Mouse (Mus musculus): ENCODE data around the gene Rabgap1l.
"Not testable (repeated sequence)": the region's sequence is repeated elsewhere in the genome, so short reads cannot be mapped to it uniquely, and the experiment has no call there.

Gene Rabgap1l

GRCm38 (mm10) chr1:160282166-160282874, 510.7 kb downstream of the Rabgap1l start:
- not testable (repeated sequence) for DNase-seq (ENCODE audit: low spot score)

GRCm38 (mm10) chr1:160281337-160282084, 511.5 kb downstream of the Rabgap1l start:
- no peak for DNase-seq (ENCODE audit: low spot score)

GRCm38 (mm10) chr1:160280603-160281002, 512.4 kb downstream of the Rabgap1l start:
- no peak for DNase-seq (ENCODE audit: low spot score)

DNA sequence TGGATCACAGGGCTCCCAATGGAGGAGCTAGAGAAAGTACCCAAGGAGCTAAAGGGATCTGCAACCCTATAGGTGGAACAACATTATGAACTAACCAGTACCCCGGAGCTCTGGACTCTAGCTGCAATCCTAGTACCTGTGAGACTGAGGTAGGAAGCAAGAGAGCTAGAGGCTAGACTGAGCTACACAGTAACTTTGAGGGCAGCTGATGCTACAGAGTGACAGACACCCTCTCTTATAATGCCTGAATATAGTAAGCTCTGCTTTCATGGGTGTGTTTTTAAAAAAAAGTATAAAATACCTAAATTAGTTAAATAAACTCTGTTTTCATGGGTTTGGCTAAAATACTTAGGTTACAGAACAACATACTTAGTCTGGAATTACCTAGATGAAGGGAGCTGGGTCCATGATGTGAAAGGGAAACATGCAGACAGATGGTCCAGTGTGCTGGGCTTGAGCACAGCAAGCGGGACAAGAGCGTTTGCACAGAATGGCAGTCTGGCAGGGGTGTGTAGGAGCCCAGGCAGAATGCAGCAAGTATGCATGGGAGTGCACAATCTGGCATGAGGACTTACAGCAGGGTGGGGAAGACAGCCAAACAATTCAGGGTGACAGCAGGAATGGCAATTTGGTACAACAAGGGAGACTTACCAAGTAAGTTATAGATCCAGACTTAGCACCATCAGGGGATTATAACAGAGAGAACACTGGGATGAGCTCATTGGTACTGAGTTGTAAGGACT, 514.9 kb downstream of the Rabgap1l start:
- DNase-seq (ENCODE audit: low spot score), result no peak

GRCm38 (mm10) chr1:160275248-160275647, 517.8 kb downstream of the Rabgap1l start:
- DNase-seq (ENCODE audit: low spot score), result no peak

GRCm38 (mm10) chr1:160273133-160273743, 519.8 kb downstream of the Rabgap1l start:
- no peak for DNase-seq (ENCODE audit: low spot score)

- no peak for DNase-seq (ENCODE audit: low spot score)
These were observed 521.6 kb downstream of the Rabgap1l start for GRCm38 (mm10) chr1:160271282-160271967.

DNA sequence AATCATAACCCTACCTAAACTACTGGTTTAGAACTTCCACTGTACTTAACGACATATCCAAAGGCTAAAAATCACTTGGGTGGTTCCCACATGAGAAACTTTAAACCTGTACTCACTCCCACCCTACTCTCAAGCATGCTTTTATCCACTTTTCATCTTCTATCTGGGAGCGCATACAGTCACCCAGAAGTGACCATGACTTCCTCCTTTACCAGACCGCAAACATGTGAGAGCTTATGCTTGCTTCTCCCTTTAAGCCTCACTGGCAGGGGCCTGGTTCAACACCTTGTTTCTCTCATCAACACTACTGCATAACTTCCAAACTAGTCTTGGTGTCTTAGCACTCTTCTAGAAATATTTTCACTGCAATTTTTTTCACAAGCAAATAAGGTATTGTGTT, 524.7 kb downstream of the Rabgap1l start:
- DNase-seq (ENCODE audit: low spot score), result no peak

DNA sequence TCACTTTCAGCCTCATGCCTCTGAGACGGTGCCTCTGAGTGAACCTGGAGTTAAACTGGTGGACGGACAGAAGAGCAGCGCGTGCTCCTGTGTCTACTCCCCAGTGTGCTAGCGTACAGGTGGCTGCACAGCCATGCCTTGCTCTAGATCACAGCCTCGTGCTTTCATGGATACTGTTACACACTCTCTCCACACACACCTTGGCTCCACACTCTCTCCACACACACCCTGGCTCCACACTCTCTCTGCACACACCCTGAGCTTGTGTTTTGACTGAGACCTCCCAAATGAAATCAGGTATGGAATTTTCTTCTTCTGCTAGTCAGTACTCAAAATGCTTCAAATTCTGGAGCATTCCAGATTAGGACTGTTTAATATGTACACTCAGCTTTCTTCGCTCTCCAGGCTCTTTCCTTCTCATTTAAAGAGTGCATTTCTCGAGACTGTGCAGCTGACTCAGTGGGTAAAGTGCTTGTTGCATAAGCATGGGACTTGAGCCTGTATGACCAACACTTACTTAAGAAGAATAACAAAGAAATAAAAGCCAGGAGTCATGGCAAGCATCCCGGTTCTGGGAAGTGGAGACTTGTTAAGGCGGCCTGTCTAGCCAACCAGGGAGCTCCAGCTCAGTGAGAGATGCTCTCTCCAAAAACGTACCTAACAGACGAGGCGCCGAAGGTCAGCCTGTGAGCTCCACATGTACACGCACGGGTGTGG, 529.2 kb downstream of the Rabgap1l start:
- no peak for DNase-seq (ENCODE audit: low spot score)

DNA sequence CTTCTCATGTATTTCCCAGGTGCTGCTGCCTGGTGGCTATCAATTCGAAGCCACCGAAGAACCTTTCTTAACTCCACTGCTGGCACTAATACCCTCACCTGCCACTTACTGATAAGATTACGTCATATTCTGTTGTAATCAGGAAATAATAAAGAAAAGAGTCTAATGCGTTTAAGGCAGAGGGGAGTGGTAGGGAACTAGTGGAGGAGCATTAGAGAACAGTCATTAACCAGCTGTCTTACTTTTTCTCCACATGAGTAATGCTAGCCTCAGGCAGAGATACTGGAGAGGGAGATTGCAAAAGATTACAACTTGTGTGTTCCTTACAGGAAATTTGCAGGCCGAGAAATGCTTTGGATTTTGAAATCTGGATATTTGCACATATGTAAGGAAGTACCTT, 530.0 kb downstream of the Rabgap1l start:
- no peak for DNase-seq (ENCODE audit: low spot score)

DNA sequence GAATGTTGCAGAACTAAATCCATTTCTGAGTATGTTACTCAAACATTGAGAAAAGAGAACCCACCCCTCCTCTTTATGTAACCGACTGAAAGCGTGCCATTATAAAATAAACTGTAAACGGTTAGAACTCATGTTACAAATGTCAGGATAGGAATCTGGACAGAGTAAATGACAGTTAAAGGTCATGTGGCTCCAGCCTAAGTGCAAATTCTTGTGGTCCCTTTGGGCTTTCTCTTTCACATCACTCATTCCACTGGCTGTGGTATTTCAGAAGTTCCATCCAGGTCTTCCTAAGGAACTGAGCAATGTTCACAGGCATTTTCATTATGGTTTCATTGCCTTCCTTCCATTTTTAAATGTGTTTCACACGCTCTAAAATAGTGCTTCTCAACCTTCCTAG, 530.6 kb downstream of the Rabgap1l start:
- no peak for DNase-seq (ENCODE audit: low spot score)

DNA sequence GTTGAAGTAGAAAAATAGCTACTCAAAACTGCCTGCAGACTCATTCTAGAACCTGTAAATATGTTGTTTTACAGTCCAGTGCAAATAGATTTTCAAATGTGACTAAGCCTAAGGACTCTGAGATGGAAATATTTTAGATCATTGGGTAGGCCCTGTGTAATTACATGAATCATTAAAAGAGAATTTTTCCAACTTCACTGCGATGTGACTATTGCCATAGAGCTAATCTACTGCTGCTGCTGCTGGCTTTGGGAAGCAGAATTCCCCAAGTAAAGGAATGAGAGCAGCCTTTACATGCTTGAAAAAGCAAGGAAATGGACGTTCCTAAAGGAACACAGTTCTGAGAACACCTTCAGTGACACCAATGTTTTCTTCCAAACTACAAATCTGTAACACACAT, 531.2 kb downstream of the Rabgap1l start:
- DNase-seq (ENCODE audit: low spot score), result no peak

DNA sequence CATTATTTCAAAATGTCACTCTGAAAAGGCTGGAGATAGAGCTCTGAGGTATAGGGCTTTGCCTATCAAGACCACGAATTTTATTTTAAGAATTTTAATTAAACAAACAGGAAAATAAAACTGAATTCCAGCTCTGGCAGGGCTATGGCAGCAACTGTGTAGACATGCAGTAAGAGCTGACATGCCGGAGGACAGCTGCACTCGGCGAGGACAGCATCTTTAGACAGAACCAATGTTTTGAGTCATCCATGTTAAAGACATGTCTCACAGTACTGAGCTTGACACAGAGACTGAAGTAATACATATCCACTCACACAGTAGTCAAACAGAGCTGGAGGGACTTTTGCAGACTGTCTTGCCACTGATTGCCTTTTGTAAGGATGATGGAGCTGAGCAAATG, 532.4 kb downstream of the Rabgap1l start:
- no peak for DNase-seq (ENCODE audit: low spot score)

- no peak for DNase-seq (ENCODE audit: low spot score)
These were observed 533.1 kb downstream of the Rabgap1l start for GRCm38 (mm10) chr1:160259884-160260283.

- DNase-seq (ENCODE audit: low spot score), result no peak
These were observed 539.9 kb downstream of the Rabgap1l start for GRCm38 (mm10) chr1:160253108-160253507.

- DNase-seq (ENCODE audit: low spot score), result no peak
These were observed 541.5 kb downstream of the Rabgap1l start for GRCm38 (mm10) chr1:160251388-160252007.

- no peak for DNase-seq (ENCODE audit: low spot score)
These were observed 542.2 kb downstream of the Rabgap1l start for GRCm38 (mm10) chr1:160250782-160251181.

GRCm38 (mm10) chr1:160249786-160250185, 543.2 kb downstream of the Rabgap1l start:
- DNase-seq (ENCODE audit: low spot score), result no peak

DNA sequence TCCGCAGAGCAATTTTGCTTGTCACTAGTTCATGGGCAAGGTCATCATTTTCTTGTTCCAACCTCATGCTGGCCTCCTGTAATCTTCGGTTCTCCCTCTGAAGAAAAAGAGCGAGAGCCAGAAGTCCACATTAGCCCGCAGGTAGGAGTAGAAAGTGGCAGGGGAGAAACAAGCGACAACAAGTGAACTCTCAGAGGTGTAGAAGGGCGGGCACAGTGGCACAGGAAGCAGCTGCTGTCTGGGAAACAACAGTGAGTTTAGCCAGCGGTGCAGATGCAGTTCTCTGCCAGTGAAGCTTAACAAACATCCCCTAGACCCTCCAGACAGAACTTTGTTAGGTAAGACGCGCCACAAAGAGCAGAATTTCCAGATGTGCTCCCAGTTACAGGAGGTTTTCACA, 545.5 kb downstream of the Rabgap1l start:
- DNase-seq (ENCODE audit: low spot score), result no peak

DNA sequence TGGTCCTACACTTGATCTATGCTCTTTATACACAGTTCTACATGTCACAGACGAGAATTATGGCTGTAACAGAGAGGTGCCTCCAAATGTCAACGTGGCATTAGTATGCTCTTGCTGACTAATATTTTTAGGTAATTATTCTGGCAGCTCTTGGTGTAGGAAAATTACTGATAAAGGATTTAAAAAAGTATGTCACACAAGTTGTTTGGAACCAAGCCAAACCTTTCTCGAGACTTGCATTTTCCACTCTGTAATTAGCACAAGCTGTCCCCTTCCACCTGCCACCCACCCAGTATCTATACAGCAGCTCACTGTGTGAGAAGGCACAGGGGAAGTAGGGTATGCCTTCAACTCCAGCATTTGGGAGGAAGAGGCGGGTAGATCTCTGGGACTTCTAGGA, 546.2 kb downstream of the Rabgap1l start:
- DNase-seq (ENCODE audit: low spot score), result no peak

DNA sequence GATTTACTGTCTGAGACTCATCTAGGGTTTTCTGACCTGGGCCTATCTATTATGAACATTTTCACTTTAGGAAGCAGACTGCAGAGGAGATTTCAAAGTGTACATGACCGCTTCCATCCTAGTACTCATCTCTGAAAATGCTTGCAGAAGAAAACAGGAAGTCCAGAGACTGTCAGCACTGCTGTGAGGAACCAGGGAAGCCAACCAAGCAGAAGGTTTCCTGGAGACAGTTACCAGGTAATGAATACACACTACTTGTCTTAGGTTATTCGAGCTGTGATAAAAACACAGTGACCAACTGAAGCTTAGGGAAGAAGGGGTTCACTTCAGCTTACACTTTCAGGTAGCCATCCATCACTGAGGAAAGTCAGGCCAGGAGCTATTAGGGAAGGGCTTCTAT, 547.1 kb downstream of the Rabgap1l start:
- DNase-seq (ENCODE audit: low spot score), result no peak
